Mouse (Mus musculus) bone marrow, adult 2 months (tissue): Measurements from ENCODE around the gene Olfr101.

Experiments used
- CTCF ChIP-seq: fragments of 200-500 bp; IDR thresholded peaks from 2 replicates; pipeline ENCODE4 v1.5.1; 2011; ENCODE audit warnings: low read length, control low read depth; ENCODE audit not compliant: control insufficient read depth, insufficient read depth
- POLR2A ChIP-seq: fragments of 200-500 bp; IDR thresholded peaks from 2 replicates; pipeline ENCODE4 v1.6.1; 2011; ENCODE audit warnings: low read depth, mild to moderate bottlenecking, control low read depth, low read length, borderline replicate concordance; ENCODE audit not compliant: control insufficient read depth

DNA sequence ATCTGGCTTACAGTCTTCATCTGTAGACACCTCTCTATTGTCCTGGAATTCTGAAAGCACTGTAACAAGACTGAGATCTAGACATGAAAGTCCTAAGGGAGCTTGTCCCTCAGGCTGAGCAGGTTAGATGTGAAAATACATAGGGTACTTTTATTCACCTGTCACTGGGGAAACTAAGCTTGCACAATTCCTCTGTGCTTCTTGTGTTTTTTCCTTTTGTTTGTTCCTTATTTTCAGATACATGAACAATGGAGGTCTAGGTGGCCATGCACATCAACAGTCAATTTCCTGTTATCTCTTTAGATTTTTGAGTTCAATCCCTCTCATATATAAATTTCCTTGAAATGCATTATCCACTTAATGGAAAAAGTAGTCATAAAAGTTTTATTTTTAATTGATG is 12.8 kb upstream of the Olfr101 start, which contains the start of gene Olfr102:
- TF ChIP-seq CTCF (no peak), POLR2A (no peak)
